Mouse (Mus musculus) midbrain, postnatal 0 days (tissue): ENCODE measurements at regions not wholly inside any gene's neighbourhood (a gene's known extent, or its start where the extent isn't known, plus 50 kb on each side); places are given as distances from the start of the nearest gene placed in this dataset.
A peak's percentile ranks its signal among the peaks of the same experiment; 100 is the strongest.
"Not testable (repeated sequence)": the region's sequence is repeated elsewhere in the genome, so short reads cannot be mapped to it uniquely, and the experiment has no call there.

ENCODE experiments used
- ATAC-seq: fragments of 200-750 bp; cut with Nextera tagmentation; 2 replicates; pipeline ENCODE4 v1.8.0; 2017; ENCODE audit warnings: moderate number of reproducible peaks, mild to moderate bottlenecking, moderate TSS enrichment, moderate library complexity; ENCODE audit not compliant: low FRiP score
- DNase-seq: peaks from one replicate; pipeline ENCODE4 v3.0.0-alpha.2; 2015; ENCODE audit warnings: low spot score
- H3K27ac ChIP-seq: fragments of 300-500 bp; sonication (generic); 2 replicates; pipeline ENCODE4 v1.5.1; 2014; ENCODE audit warnings: low read depth, mild to moderate bottlenecking, low read length, mixed read lengths
- H3K27me3 ChIP-seq: fragments of 300-500 bp; sonication (generic); 2 replicates; pipeline ENCODE4 v1.6.1; 2014; ENCODE audit warnings: low read length, control low read depth, mixed read lengths; ENCODE audit not compliant: insufficient read depth
- H3K36me3 ChIP-seq: fragments of 300-500 bp; sonication (generic); 2 replicates; pipeline ENCODE4 v1.6.1; 2014; ENCODE audit warnings: low read length, control low read depth, mixed read lengths; ENCODE audit not compliant: insufficient read depth
- H3K4me1 ChIP-seq: fragments of 300-500 bp; sonication (generic); 2 replicates; pipeline ENCODE4 v1.6.1; 2014; ENCODE audit warnings: mild to moderate bottlenecking, control low read depth, antibody characterized with exemption, low read length, mixed read lengths; ENCODE audit not compliant: insufficient read depth
- H3K4me2 ChIP-seq: fragments of 300-500 bp; sonication (generic); 2 replicates; pipeline ENCODE4 v1.6.1; 2014; ENCODE audit warnings: low read depth, mild to moderate bottlenecking, low read length, mixed read lengths; ENCODE audit not compliant: poor library complexity, severe bottlenecking
- H3K4me3 ChIP-seq: fragments of 300-500 bp; sonication (generic); 2 replicates; pipeline ENCODE4 v1.5.1; 2014; ENCODE audit warnings: low read depth, mild to moderate bottlenecking, low read length, moderate library complexity
- H3K9ac ChIP-seq: fragments of 300-500 bp; sonication (generic); replicated peaks from 2 replicates; pipeline ENCODE4 v1.6.1; 2014; ENCODE audit warnings: mild to moderate bottlenecking, low read length, moderate library complexity, mixed read lengths; ENCODE audit not compliant: poor library complexity, severe bottlenecking
- H3K9me3 ChIP-seq: fragments of 300-500 bp; sonication (generic); 2 replicates; pipeline ENCODE4 v1.6.1; 2016; ENCODE audit warnings: low read length, control low read depth
- CTCF ChIP-seq: IDR thresholded peaks from 2 replicates; pipeline ENCODE4 v1.5.1; 2016; ENCODE audit warnings: antibody characterized with exemption, mild to moderate bottlenecking
- WGBS: fragments of 180-500 bp; shearing (Covaris S2); extraction: QIAGEN DNeasy Blood & Tissue Kit; methylation state at CpG from one replicate; pipeline ENCODE4 v1.1.7; 2014; 5-methylcytosine and 5-hydroxymethylcytosine counted together

- ATAC-seq (no peak), DNase-seq (no peak)
- Histone ChIP-seq H3K27me3 (no peaks in the 10 kb centered on the region), H3K9me3 (no peaks in the 10 kb centered on the region; the same call in 1 of the 2 replicates), H3K9ac (no peak overlapping the region), H3K4me2 (no peak overlapping the region), H3K36me3 (no peaks in the 10 kb centered on the region), H3K4me3 (no peak overlapping the region), H3K4me1 (no peaks in the 10 kb centered on the region), H3K27ac (no peak overlapping the region)
- no peak for TF ChIP-seq CTCF
- 60% methylated on average over 5 of the region's 5 CpGs for WGBS
Observed at GRCm38 (mm10) chr7:87096500-87096899, 100.6 kb downstream of the Vmn2r79 start.

- not testable (repeated sequence) for H3K27me3 ChIP-seq, DNase-seq, H3K4me3 ChIP-seq, ATAC-seq, H3K4me1 ChIP-seq, H3K9me3 ChIP-seq, H3K27ac ChIP-seq, H3K9ac ChIP-seq, H3K4me2 ChIP-seq, H3K36me3 ChIP-seq
- 22% methylated on average over 1 of the region's 1 CpGs for WGBS
Observed at GRCm38 (mm10) chr7:87099611-87100010, 103.7 kb downstream of the Vmn2r79 start.

GRCm38 (mm10) chr7:87100377-87100776 lies 104.5 kb downstream of the Vmn2r79 start:
- H3K27me3 ChIP-seq, H3K9me3 ChIP-seq, H3K4me2 ChIP-seq, ATAC-seq, H3K9ac ChIP-seq, H3K4me3 ChIP-seq, DNase-seq, H3K36me3 ChIP-seq, H3K27ac ChIP-seq, H3K4me1 ChIP-seq: not testable (repeated sequence)

- not testable (repeated sequence) for H3K36me3 ChIP-seq, H3K9me3 ChIP-seq, H3K4me3 ChIP-seq, H3K27me3 ChIP-seq, H3K9ac ChIP-seq, H3K4me2 ChIP-seq, DNase-seq, H3K4me1 ChIP-seq, ATAC-seq, H3K27ac ChIP-seq
- 85% methylated on average over 5 of the region's 5 CpGs for WGBS
Observed at GRCm38 (mm10) chr7:87101281-87101680, 105.4 kb downstream of the Vmn2r79 start.

- DNase-seq (peak; percentile 89), ATAC-seq (peak; percentile 78)
- Histone ChIP-seq H3K36me3 (no peaks in the 10 kb centered on the region), H3K27me3 (no peaks in the 10 kb centered on the region), H3K9ac (peak overlapping the region; percentile 33; the same call in 1 of the 2 replicates), H3K4me1 (no peaks in the 10 kb centered on the region), H3K9me3 (no peaks in the 10 kb centered on the region), H3K4me2 (0 out of 2 replicates have a peak overlapping the region, but pooled peaks have one; percentile 13), H3K27ac (peak overlapping the region; percentile 38; the same call in 1 of the 2 replicates), H3K4me3 (no peak overlapping the region)
- TF ChIP-seq CTCF = peak; percentile 86
- WGBS = 30% methylated on average over 3 of the region's 3 CpGs
Observed at GRCm38 (mm10) chr7:87110312-87110984, 114.5 kb downstream of the Vmn2r79 start.

- H3K27ac ChIP-seq = peak overlapping the region; percentile 38; the same call in 1 of the 2 replicates
- no peak overlapping the region for H3K4me3 ChIP-seq
- DNase-seq = peak; percentile 27
- peak overlapping the region; percentile 33; the same call in 1 of the 2 replicates for H3K9ac ChIP-seq
- no peaks in the 10 kb centered on the region for H3K9me3 ChIP-seq
- 40% methylated on average over 4 of the region's 4 CpGs for WGBS
- peak; percentile 45; the same call in 1 of the 2 replicates for ATAC-seq
- no peak for TF ChIP-seq CTCF
- 0 out of 2 replicates have a peak overlapping the region, but pooled peaks have one; percentile 13 for H3K4me2 ChIP-seq
- no peaks in the 10 kb centered on the region for H3K36me3 ChIP-seq
- no peaks in the 10 kb centered on the region for H3K4me1 ChIP-seq
- no peaks in the 10 kb centered on the region for H3K27me3 ChIP-seq
Observed at GRCm38 (mm10) chr7:87110985-87111372, 115.1 kb downstream of the Vmn2r79 start.
